Mouse (Mus musculus): ENCODE results near the gene Olfr920.

The Olfr920 gene

GRCm38 (mm10) chr9:38751999-38752398 lies at the start of gene Olfr920:
Olfr920 (plus strand) TSS chr9:38752299.
- in situ Hi-C loops (cut with MboI): no loop called here

- in situ Hi-C loops (cut with MboI): no loop called here
Measured at GRCm38 (mm10) chr9:38718102-38718501, 34.0 kb upstream of the Olfr920 start, which contains the start of gene Vwa5a. Vwa5a (plus strand) TSS chr9:38718268.

GRCm38 (mm10) chr9:38718927-38719441 lies 33.1 kb upstream of the Olfr920 start:
- in situ Hi-C loops (cut with MboI): no loop called here

GRCm38 (mm10) chr9:38724044-38724443 lies 28.1 kb upstream of the Olfr920 start:
- in situ Hi-C loops (cut with MboI): no loop called here

GRCm38 (mm10) chr9:38728218-38728617 lies 23.9 kb upstream of the Olfr920 start:
- in situ Hi-C loops (cut with MboI): no loop called here

GRCm38 (mm10) chr9:38741408-38741807 lies 10.7 kb upstream of the Olfr920 start:
- in situ Hi-C loops (cut with MboI): no loop called here

- in situ Hi-C loops (cut with MboI): no loop called here
Measured at GRCm38 (mm10) chr9:38744619-38745315, 7.3 kb upstream of the Olfr920 start.

- in situ Hi-C loops (cut with MboI): no loop called here
Measured at GRCm38 (mm10) chr9:38772768-38773167, 20.7 kb downstream of the Olfr920 start, which contains the start of gene Olfr921. Olfr921 (plus strand) TSS chr9:38773068.

GRCm38 (mm10) chr9:38792689-38793088 lies 40.6 kb downstream of the Olfr920 start:
- in situ Hi-C loops (cut with MboI): no loop called here

GRCm38 (mm10) chr9:38805696-38806095 lies 53.6 kb downstream of the Olfr920 start:
- in situ Hi-C loops (cut with MboI): no loop called here

Measured in mature B cell (primary cell).